Mouse (Mus musculus) urinary bladder, postnatal 25 days (tissue): Measurements from ENCODE around the gene Blmh.
"Not testable (repeated sequence)": the region's sequence is repeated elsewhere in the genome, so short reads cannot be mapped to it uniquely, and the experiment has no call there.

Experiments used
- DNase-seq: peaks from one replicate; pipeline ENCODE4 v3.0.0; 2022; ENCODE audit warnings: low spot score

Gene Blmh

GRCm38 (mm10) chr11:76916539-76917229, 7.9 kb upstream of the Blmh start:
- no peak for DNase-seq

DNA sequence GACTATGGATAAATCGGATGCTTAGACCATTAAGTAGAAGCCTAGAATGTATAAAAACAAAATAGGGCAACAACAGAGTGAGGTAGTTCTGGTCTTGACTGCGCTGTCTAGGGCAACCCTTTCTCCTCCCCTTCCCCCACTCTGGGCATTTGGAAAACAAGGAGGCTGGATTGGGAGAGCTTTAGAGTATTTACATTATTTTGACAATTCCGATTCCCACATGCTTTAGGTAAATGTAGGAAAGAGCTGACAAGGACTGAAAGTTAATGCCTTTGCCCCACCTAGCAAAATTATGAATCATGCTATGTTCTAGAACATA, 7.4 kb upstream of the Blmh start:
- no peak for DNase-seq

- DNase-seq, result no peak
Observed at GRCm38 (mm10) chr11:76920607-76921006, 4.0 kb upstream of the Blmh start.

DNA sequence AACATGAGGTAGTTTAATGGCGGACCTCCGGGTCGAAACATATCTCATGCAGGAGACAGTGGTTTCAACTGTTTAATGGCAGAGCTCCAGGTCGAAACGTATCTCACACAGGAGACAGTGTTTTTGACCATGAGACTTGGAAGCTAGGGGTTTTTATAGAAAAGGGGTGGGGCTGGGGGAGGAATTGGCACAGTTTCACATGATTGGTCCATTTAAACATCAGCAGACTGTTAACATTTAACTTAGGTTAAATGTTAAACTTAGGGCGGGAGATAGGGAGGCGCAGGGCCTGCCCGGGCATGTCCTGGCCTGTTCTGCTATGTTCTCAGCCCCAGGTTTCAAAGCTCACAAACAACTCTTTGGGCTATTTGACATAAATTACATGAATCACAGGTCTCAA, 4.0 kb downstream of the Blmh start:
- DNase-seq, result not testable (repeated sequence)

DNA sequence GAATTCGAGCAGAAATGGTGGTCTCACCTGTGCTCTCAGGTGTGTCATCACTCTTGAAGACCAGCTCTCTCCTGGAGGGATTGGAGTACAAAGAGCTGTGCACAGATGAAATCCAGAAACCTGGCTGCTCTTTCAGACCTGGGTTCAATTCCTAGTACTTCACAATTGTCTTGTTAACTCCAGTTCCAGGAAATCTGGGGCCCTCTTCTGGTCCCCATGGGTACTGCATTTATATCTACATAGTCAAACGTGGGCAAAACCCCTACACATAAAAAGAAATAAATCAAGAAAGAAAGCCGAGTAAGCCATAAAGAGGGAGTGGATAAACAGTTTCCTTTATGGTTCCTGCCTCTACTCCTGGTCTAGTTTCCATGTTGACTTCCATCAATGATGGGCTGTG, 8.6 kb downstream of the Blmh start:
- DNase-seq, result no peak

- DNase-seq, result no peak
Observed at GRCm38 (mm10) chr11:76936578-76936977, 12.0 kb downstream of the Blmh start.

DNA sequence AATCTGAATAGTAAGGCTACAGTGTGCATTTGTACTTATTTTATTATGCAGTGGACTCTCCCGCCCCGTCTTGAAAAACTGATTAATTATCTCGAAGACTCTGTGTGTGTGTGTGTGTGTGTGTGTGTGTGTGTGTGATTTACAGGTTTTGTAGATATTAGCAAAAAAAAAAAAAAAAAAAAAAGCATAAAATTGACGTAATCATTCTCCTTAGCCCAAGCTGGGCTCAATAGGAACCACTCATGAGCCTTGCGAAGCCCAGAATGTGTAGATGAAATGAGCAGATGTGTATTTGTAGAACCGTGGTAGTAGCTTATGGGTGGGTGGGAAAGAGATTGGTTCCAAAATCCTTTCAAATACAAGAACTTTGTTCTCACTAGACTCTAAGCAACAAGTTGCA, 20.2 kb downstream of the Blmh start:
- no peak for DNase-seq

DNA sequence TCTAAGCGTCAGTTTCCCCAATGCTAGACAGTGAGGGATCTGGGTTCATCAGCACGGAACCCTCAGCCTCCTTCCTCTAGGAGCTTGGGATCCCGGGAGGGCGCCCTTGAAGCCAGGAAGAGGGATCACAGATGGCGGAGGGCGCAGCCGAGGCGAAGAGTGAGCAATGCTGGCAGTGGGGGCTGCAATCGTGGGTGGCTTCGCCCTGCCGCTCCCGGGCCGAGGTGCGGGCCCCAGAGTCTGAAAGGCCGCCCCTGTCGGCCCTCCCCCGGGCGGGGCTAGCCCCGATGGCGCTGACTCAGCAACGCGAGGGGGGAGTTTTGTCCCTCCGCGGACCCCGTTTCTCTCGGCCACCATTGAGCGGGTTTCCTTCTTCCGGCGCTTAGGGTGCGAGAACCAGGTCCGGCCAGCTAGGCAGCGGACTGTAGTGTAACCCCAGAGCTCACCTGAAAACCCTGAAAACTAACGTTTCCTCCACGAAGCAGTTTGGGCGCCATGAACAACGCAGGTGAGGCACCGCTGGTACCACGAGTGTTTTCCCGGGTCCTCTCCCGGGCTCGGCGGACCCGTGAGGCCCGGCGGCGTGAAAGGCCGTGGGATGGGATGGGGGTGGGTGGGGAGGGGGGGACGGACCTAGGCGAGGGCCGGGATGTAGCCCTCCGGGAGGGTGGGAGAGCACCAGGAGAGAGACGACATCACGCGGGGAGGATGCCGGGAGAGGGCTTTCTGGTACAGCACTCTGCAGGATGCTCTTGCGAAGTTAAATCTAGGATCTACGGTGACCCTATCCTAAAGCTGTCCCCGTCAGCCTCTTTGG, 21.0 kb downstream of the Blmh start:
- DNase-seq, result peak; percentile 94

GRCm38 (mm10) chr11:76946203-76946585, 21.6 kb downstream of the Blmh start:
- no peak for DNase-seq

- no peak for DNase-seq
Observed at GRCm38 (mm10) chr11:76953536-76953935, 28.9 kb downstream of the Blmh start.

- DNase-seq, result no peak
Observed at GRCm38 (mm10) chr11:76965703-76966102, 41.1 kb downstream of the Blmh start.

DNA sequence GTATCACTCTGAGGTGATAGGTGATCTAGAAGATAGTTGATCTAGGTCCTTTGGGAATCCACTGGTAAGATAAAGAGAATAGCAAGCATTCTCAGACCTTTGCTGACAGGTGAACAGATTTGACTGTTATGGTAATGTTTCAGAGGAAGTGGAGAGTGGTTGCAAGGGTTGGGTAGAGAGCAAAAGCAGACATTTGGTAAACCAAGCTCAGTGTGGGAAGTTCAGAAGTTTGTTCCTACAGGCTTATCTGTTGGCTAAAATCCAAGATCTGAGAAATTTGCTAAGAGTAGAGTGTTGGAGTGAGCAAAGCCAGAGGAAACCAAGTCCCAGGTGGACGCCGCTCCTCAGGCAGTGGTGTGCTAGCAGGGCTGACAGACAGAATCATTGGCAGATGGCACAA, 45.7 kb downstream of the Blmh start:
- no peak for DNase-seq

GRCm38 (mm10) chr11:76974680-76975319, 50.2 kb downstream of the Blmh start:
- no peak for DNase-seq

DNA sequence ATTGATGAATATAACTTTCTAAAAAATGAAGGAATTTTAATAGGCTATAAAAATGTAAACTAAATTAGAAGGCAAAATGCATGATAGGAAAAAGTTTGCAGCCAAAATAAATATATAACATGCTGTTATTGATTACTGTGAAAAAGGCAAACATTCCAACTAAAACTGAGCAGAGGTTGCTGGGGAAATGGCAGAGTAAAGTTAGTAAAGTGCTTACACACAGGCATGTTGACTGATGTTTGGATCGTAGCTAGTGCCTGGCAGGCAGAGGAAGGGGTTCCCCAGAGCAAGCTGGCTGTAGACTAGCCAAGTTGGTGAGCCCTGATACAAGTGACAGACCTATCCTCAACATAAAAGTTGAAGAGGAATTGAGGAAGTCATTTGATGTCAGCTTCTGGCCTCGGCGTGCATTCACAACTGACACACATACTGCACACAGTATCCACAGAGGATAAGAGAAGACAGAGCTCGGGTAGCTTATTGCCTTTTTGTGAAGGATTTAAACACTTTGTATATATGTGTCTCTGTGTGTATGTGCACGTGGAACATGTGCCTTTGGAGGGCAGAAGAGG, 57.0 kb downstream of the Blmh start:
- DNase-seq, result no peak

GRCm38 (mm10) chr11:76982415-76982814, 57.8 kb downstream of the Blmh start:
- no peak for DNase-seq

GRCm38 (mm10) chr11:76983641-76984040, 59.0 kb downstream of the Blmh start:
- DNase-seq, result no peak

DNA sequence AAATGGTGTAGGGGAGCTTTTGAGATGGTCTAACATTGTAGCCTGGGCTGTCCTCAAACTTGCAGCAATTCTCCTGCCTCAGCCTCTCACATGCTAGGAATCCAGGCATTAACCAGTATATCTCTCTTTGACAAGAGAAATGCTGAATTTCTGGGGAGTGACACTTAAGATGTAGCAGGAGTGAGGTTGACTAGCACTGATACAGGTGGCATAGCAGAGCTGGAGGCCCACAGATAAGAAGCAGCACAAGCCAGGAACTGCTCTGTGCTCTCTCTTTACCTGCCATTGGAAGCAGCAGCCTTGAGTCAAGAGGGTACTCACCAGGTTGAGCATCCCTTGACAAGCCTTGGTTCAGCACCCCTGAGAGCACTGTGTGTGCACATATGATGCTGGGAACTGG, 59.6 kb downstream of the Blmh start:
- no peak for DNase-seq

- DNase-seq, result no peak
Observed at GRCm38 (mm10) chr11:76990839-76991238, 66.2 kb downstream of the Blmh start.

DNA sequence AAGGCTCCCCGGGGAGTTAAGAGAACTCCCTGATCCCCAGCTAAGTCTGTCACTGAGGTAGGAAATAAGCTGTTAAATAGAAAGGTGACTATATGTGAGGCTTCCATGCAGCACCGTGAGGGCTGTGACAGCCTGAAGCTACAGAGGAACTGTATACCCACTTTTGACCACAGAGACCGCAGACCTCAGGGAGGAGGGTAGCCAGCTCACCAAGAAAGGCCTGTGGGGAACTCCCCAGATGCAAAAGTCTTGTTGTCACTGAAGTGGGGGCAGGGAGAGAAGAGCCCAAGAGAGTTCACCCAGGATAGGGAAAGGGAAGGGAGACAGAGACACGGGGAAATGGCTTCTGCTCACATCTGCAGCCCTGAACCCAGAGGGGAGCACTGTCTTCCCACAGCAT, 68.3 kb downstream of the Blmh start:
- DNase-seq, result no peak

GRCm38 (mm10) chr11:76995966-76996672, 71.5 kb downstream of the Blmh start:
- no peak for DNase-seq

DNA sequence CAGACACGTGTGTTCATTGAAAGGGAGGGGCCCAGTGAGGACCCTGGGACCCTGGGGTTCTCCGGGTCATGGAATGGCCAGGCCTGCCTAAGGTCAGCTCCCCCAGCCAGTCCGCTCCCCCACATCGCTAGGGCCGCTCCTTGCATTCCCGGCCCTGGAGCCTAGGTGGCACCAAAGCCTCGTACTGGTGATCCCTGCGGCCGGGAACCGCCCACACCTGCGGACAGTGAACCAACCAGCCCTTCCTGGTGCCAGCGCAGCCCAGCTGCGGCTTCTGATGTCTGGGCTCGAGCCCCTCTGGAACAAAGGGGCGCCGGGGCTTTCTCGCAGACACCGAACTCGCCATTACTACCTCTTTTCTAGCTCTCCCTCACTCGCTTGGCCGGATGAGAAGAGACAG, 72.7 kb downstream of the Blmh start:
- peak; percentile 78 for DNase-seq
